Mouse (Mus musculus): ENCODE measurements around the gene Dhx16.

Gene Dhx16

DNA sequence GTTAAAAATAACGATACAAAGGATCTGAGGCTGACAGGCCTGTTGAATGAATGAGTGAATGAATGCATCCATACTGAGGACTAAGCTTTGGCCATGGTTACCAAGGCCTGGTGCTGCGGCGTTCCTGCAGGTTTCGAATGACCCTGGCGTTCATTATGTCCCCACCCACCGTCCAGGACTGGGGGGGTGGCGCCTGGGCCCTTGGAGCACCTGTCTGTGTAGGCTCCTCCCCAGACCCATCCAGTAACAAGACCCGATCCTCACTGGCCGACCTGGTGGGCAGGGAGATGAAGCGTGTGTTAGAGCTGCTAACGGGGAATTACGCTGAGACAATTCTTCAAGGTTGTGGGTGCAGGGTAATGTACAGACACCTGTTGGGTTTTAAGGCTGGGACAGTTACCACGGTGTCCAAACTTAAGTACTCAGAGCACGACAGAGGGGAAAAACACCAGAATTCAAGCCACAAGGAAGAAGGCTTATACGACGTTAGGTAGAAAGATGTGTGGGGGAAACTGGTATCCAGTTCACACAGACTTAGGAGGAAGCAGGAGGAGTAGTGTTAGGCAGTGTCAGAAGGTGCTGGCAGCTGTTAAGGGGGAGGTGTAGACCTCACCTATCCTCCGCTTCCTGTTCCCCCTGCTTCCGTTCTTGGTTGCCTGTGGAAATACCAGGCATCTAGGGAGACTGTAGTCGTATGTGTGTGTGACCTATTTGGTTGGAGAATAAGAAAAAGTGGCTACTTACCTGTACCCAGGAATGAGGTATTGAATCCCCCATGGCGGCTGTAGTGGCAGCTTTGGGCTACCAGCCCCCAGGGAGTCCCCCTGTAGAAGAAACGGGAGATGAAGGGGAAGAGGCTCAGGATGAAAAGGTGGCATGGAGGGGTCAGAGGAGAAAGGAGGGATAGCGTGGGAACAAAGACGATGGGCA is 18.3 kb downstream of the Dhx16 start:
- peak; percentile 23 for DNase-seq

DNA sequence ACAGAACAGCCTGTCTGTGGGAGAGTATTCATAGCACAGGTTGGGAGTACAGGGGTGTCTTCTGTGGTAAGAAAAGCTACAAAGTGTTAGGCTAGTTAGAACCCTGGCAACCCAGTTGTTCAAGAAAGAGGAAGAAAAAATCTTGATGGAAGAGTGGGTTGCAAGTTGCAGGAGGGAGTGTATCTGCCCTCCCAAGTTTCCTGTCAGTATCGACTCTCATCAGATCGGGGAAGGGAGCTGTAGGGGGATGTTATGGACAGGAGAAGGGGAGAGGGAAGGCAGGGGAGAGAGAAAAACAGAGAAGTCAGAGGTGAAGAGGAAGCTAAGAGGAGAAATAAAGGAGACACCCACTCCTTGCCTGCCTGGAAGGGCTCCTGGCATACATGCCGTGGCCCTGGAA is 21.0 kb downstream of the Dhx16 start:
- no peak for DNase-seq

- no peak for DNase-seq
These were observed 23.8 kb downstream of the Dhx16 start for GRCm38 (mm10) chr17:35903343-35903991.

- DNase-seq, result peak; percentile 28
These were observed 24.4 kb downstream of the Dhx16 start for GRCm38 (mm10) chr17:35903992-35904355.

DNA sequence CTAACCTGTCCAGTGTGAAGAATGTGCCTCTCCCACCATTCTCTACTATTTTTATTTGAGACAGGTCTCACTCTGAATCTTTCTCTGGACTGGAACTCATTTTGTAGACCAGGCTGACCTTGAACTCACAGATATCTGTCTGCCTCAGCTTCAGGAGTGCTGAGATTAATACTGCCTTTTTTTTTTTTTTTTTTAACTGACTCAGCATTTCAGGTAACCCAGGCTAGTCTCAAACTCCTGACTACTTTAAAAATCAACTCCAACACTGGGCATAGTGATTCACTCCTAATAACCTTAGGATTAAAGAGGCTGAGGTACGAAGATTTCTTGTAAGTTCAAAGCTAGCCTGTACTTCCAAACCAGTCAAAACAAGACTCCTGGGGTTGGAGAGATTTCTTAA is 26.0 kb downstream of the Dhx16 start:
- no peak for DNase-seq

DNA sequence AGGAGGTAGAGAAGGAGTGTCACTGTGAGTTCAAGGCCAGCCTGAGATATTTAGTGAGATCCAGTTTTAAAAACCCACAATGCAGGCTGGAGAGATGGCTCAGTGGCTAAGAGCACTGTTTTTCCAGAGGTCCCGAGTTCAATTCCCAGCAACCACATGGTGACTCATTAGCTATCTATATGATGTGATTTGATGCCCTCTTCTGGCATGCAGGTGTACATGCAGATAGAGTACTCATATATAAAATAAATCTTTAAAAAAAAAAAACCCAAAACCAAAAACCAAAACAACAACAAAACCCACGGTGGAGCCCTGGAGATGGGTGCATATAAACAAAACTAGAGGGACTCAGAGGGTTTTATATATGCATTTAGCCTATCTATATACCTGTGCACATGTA is 28.0 kb downstream of the Dhx16 start:
- no peak for DNase-seq

- no peak for DNase-seq
These were observed 29.7 kb downstream of the Dhx16 start for GRCm38 (mm10) chr17:35909186-35909918.

DNA sequence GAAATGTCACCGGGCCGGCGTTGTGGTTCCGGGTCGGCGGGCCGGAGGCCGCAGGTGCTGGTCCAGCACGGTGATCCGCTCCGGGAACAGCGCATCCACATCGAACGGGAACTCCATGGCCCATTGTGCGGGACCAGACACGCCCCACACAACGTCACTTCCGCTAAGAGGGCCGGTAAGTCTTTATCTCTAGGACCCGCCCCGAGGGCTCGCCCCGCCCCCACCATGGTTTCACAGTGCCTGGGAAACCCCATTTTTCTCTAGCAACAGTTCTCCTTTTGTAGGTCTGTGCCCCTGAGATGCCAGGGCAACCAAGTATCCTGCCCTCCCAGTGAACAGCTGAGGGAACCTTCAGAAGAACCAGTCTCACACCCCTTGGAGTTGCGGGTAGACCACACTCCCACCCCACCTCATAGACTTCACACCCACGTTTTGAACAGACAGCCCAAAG is 30.3 kb downstream of the Dhx16 start, which contains the start of gene Atat1:
TSS of gene Atat1 (minus strand) at position 157 of the 451 bp plus-strand sequence.
- peak; percentile 95 for DNase-seq

GRCm38 (mm10) chr17:35914975-35915374 is 35.4 kb downstream of the Dhx16 start:
- DNase-seq, result no peak

- DNase-seq, result no peak
These were observed 36.1 kb downstream of the Dhx16 start for GRCm38 (mm10) chr17:35915538-35916296.

DNA sequence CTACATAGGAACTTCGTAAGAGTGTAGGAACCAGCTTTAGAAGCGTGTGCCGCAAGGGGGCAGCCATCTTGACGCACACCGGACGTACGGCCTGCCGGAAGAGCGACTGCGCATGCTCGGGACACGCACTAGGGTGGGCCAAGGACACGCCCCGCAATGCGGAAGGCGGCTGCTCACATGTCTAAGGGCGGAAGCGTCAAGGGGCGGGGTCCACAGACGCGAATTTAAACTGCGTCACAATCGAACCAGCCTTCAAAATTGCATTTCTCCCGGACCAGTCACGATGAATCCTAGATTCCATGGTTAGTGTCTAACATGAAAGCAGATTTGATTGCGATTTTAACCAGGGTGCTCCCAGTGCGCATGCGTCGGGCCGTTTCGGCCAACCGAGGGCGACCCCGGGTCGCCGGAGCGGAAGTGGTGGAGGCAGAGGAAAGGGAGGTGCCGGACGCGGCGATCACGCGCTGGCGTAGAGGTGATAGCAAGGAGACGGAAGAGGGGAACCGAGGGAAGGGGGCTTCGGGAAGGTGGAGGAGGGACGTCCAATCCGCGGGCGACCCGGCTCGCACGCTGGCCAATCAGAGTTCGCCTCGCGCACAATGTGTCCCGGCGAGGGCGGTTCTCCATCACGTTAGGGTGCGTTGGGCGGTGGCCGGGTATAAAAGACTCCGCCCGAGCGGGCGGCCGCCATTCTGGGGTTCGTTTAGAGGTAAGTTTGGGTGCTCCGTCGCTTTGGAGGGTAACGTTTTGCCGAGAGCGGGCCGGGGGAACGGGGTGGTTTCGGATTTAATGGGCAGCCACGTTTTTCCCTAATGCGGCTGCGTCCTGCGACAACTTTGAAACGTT is 36.9 kb downstream of the Dhx16 start, which contains the start of the genes Mrps18b and Ppp1r10:
TSS of gene Mrps18b (minus strand) at position 93 of the 846 bp plus-strand sequence.
TSS of gene Ppp1r10 (plus strand) at position 138 of the 846 bp plus-strand sequence.
- peak; percentile 98 for DNase-seq

GRCm38 (mm10) chr17:35917143-35917462 is 37.5 kb downstream of the Dhx16 start:
- no peak for DNase-seq

DNA sequence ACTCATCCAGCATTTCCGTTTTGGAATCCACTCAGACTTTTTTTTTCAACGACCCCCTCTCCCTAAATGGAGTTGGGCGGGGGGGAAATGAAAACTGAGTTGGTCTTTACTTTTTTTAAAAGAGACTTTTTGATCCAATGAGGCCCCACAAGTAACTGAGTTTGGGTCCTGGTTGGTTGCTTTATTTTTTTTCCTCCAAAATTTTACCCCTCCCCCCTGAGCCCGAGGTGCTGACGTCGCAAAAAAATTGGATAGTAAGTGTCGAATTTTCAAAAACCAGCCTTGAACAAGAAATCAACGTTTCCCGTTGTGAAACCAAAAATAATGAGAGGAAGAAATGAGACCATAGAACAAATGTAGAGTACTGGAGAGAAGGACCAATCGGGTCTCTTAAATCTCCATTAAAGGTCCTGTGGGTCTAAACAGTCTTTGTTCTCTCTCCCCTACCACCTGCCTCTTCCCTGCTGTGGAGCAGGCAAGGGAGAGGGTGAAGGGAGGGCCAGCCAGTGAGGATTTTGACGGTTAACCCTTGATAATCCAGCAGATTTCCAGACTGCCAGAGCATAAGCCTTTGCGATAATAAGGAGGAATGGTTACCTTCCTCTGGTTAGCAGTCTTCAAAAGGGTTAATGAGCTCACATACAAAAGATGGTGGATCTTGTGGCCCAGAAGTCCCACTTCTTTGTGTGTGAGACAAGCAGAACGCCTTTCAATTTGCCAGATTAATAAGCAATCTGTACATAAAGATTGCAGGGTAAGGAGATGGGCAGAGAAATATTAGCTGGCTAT is 38.0 kb downstream of the Dhx16 start:
- DNase-seq, result peak; percentile 65

GRCm38 (mm10) chr17:35918276-35919059 is 38.8 kb downstream of the Dhx16 start:
- DNase-seq, result peak; percentile 59

- peak; percentile 97 for DNase-seq
These were observed 39.6 kb downstream of the Dhx16 start for GRCm38 (mm10) chr17:35919060-35919715.

DNA sequence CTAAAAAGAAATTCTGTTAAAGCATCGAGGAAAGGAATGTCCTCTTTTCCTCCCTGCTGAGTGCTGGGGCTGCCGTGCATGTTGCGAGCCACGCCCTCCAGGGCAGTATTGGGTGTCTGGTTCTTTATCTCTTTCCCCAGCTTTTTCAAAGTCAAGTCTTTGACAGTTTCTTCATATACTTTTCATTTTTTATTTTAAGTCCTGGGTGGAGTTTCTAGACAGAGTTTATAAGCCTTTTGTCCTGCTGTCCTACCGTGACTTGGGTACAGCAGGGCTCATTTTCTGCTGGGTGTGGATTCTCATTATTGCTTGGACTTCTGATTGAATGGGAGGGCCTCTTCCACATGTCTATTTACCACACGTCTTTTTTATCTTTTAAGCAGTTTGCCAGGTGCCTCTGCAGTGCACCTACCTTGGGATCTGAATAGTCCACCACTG is 40.3 kb downstream of the Dhx16 start:
- DNase-seq, result no peak

GRCm38 (mm10) chr17:35920384-35920783 is 40.8 kb downstream of the Dhx16 start:
- DNase-seq, result no peak

DNA sequence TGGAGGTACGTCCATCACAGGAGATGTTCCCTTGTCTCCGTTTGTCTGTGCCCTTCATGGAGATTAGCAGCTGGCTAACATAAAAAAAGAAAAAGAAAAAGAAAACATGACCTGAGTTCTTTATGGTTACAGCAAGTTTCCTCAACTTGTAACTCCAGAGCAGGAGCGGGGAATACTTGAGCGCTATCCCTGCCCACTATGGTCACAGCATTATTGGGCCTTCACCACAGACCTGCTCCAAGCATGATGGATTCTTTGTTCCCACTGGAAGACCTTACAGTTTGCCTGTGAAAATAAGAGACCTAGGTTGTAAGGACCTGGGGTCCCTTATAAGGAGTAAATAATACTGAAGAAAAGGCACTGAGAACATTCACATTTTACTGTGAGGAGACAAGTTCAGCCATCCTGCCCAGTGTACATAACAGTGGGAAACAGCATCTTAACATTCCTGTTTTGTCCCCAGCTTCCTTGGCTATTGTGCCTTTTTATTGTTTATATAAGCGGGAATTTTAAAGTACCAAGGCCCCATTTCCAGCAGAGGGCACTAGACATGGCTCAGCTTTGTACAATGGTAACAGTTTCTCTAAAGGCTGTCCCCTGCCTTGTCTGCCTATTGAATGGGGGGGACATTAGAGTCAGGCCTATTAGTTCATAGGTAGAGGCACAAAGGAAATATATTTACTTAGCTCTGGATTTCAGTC is 41.4 kb downstream of the Dhx16 start:
- peak; percentile 35 for DNase-seq

DNA sequence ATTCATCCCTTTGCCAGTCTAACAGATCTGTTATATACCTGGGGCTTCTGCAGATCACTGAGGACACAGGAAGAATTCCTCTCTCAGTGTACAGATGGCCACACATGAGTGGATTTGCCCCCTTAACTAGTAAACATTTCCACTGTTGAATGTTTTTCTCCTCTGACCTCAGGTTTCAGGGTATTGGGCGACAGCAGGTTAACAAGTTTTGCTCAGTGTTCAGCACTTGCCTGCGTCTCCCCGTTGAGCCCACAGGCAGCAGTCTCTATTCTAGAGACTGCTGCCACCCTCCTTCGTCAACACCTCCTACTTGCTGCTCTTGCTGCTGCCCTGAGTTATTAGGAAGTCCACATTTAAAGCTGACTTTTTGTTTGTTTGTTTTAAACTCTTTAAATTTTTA is 42.1 kb downstream of the Dhx16 start:
- DNase-seq, result no peak
